Mouse (Mus musculus) kidney, postnatal 0 days (tissue): ENCODE results near the gene Fam221b. TPM values are rescaled to one million over a fixed set of nuclear protein-coding genes. Genes with fewer than 3 reads are reported as not detected.

Source experiments
- ATAC-seq: fragments of 200-750 bp; cut with Nextera tagmentation; replicated peaks from 2 replicates; pipeline ENCODE4 v1.8.0; 2017; ENCODE audit warnings: low read depth, moderate number of reproducible peaks, moderate TSS enrichment, moderate library complexity; ENCODE audit not compliant: low FRiP score
- DNase-seq: peaks from one replicate; pipeline ENCODE4 v3.0.0-alpha.2; 2016; ENCODE audit warnings: low spot score
- H3K27ac ChIP-seq: fragments of 300-500 bp; sonication (generic); 2 replicates; pipeline ENCODE4 v1.5.1; 2014; ENCODE audit warnings: mild to moderate bottlenecking
- H3K27me3 ChIP-seq: fragments of 300-500 bp; sonication (generic); 2 replicates; pipeline ENCODE4 v1.6.1; 2014; ENCODE audit warnings: low read length, mixed read lengths; ENCODE audit not compliant: insufficient read depth
- H3K36me3 ChIP-seq: fragments of 300-500 bp; sonication (generic); 2 replicates; pipeline ENCODE4 v1.6.1; 2014; ENCODE audit warnings: low read length, mixed read lengths; ENCODE audit not compliant: insufficient read depth
- H3K4me1 ChIP-seq: fragments of 300-500 bp; sonication (generic); replicated peaks from 2 replicates; pipeline ENCODE4 v1.6.1; 2014; ENCODE audit warnings: antibody characterized with exemption, low read length, mixed read lengths; ENCODE audit not compliant: insufficient read depth
- H3K4me2 ChIP-seq: fragments of 300-500 bp; sonication (generic); 2 replicates; pipeline ENCODE4 v1.6.1; 2014; ENCODE audit warnings: mild to moderate bottlenecking, low read length, moderate library complexity, mixed read lengths
- H3K4me3 ChIP-seq: fragments of 300-500 bp; sonication (generic); replicated peaks from 2 replicates; pipeline ENCODE4 v1.5.1; 2014; ENCODE audit warnings: low read depth, low read length
- H3K9ac ChIP-seq: fragments of 300-500 bp; sonication (generic); 2 replicates; pipeline ENCODE4 v1.6.1; 2014; ENCODE audit warnings: low read depth, low read length
- H3K9me3 ChIP-seq: fragments of 300-500 bp; sonication (generic); replicated peaks from 2 replicates; pipeline ENCODE4 v1.6.1; 2016; ENCODE audit warnings: low read length, inconsistent platforms, mixed read lengths
- CTCF ChIP-seq: IDR thresholded peaks from 2 replicates; pipeline ENCODE4 v1.5.1; 2016; ENCODE audit warnings: antibody characterized with exemption, low read depth, mild to moderate bottlenecking, moderate library complexity
- WGBS: fragments of 180-500 bp; shearing (Covaris S2); extraction: QIAGEN DNeasy Blood & Tissue Kit; methylation state at CpG from one replicate; pipeline ENCODE4 v1.1.7; 2014; 5-methylcytosine and 5-hydroxymethylcytosine counted together
- microRNA-seq: library from miRNA; unstranded; fragments of <30 nt; microRNA quantifications from one replicate; pipeline ENCODE4, GENCODE M21; 2016
- polyA plus RNA-seq: library from polyadenylated mRNA; unstranded; fragments of >200 nt; fragmentation: Nextera tagmentation; extraction: Ambion mirVana; gene quantifications from 2 replicates; pipeline ENCODE4 v1.2.1, GENCODE M21; 2015

Fam221b gene
- polyA plus RNA-seq, 1 experiment from 2014 or later: 2.9 TPM

GRCm38 (mm10) chr4:43613060-43613730 is 55.8 kb downstream of the Fam221b start:
- H3K9ac ChIP-seq: no peak overlapping the region
- no peaks in the 10 kb centered on the region for H3K4me1 ChIP-seq
- H3K27me3 ChIP-seq: no peaks in the 10 kb centered on the region
- no peak overlapping the region for H3K4me3 ChIP-seq
- no peak overlapping the region for H3K4me2 ChIP-seq
- ATAC-seq (no peak), DNase-seq (peak; percentile 52)
- H3K9me3 ChIP-seq: no peaks in the 10 kb centered on the region
- TF ChIP-seq CTCF: no peak
- H3K27ac ChIP-seq: no peak overlapping the region
- H3K36me3 ChIP-seq: no peaks in the 10 kb centered on the region
- 57% methylated on average over 3 of the region's 3 CpGs for WGBS

GRCm38 (mm10) chr4:43612534-43612933 is 56.4 kb downstream of the Fam221b start:
- Histone ChIP-seq H3K9ac (no peak overlapping the region), H3K27ac (no peak overlapping the region), H3K4me2 (no peak overlapping the region), H3K36me3 (no peaks in the 10 kb centered on the region), H3K9me3 (no peaks in the 10 kb centered on the region), H3K4me3 (no peak overlapping the region), H3K4me1 (no peaks in the 10 kb centered on the region), H3K27me3 (no peaks in the 10 kb centered on the region)
- 65% methylated on average over 10 of the region's 10 CpGs for WGBS
- no peak for TF ChIP-seq CTCF
- DNase-seq: no peak
- ATAC-seq: no peak

Small RNA genes lying within 50 kb of the gene (microRNA-seq; reads per million reads assigned to microRNA genes)
- not detected for gene Gm25262

Other genes starting within 250 kb of the Fam221b start
- gene Fam166b, start 240.0 kb downstream of the Fam221b start, polyA plus RNA-seq: 0.33 and 0.59 TPM in 2 replicates
- gene Tesk1, start 227.2 kb downstream of the Fam221b start, polyA plus RNA-seq: 7.8 and 9.1 TPM in 2 replicates
- gene Cd72, start 214.5 kb downstream of the Fam221b start, polyA plus RNA-seq: 2.9 and 5.0 TPM in 2 replicates
- not detected in 2 replicates for gene Sit1, start 185.4 kb downstream of the Fam221b start, polyA plus RNA-seq
- 104 and 107 TPM in 2 replicates for gene Ccdc107, start 176.2 kb downstream of the Fam221b start, polyA plus RNA-seq
- 15.2 and 15.4 TPM in 2 replicates for gene Arhgef39, start 169.4 kb downstream of the Fam221b start, polyA plus RNA-seq
- gene Car9, start 162.2 kb downstream of the Fam221b start, polyA plus RNA-seq: 0.48 and 1.3 TPM in 2 replicates
- 164 and 176 TPM in 2 replicates for gene Tpm2, start 145.4 kb downstream of the Fam221b start, polyA plus RNA-seq
- 74.1 and 76.5 TPM in 2 replicates for gene Creb3, start 106.8 kb downstream of the Fam221b start, polyA plus RNA-seq
- gene Tln1, start 106.5 kb downstream of the Fam221b start, polyA plus RNA-seq: 64.9 and 65.8 TPM in 2 replicates
- 15.9 and 17.8 TPM in 2 replicates for gene Rgp1, start 90.4 kb downstream of the Fam221b start, polyA plus RNA-seq
- 14.2 and 15.9 TPM in 2 replicates for gene Gba2, start 90.3 kb downstream of the Fam221b start, polyA plus RNA-seq
- gene Msmp, start 84.7 kb downstream of the Fam221b start, polyA plus RNA-seq: 2.0 and 2.5 TPM in 2 replicates
- gene Npr2, start 37.2 kb downstream of the Fam221b start, polyA plus RNA-seq: 7.2 and 8.6 TPM in 2 replicates
- 0.79 and 0.96 TPM in 2 replicates for gene Spag8, start 15.6 kb downstream of the Fam221b start, polyA plus RNA-seq
- 236 and 263 TPM in 2 replicates for gene Hint2, start 12.7 kb downstream of the Fam221b start, polyA plus RNA-seq
- 2.0 and 2.2 TPM in 2 replicates for gene Tmem8b, start 174 bp downstream of the Fam221b start, polyA plus RNA-seq
- not detected in 2 replicates for gene Olfr70, start 31.7 kb upstream of the Fam221b start, polyA plus RNA-seq
- not detected in 2 replicates for gene Olfr71, start 41.1 kb upstream of the Fam221b start, polyA plus RNA-seq
- 2.7 and 3.2 TPM in 2 replicates for gene Hrct1, start 58.0 kb upstream of the Fam221b start, polyA plus RNA-seq
- gene Spaar, start 60.9 kb upstream of the Fam221b start, polyA plus RNA-seq: 0.40 and 0.43 TPM in 2 replicates
- gene Olfr159, start 101.9 kb upstream of the Fam221b start, polyA plus RNA-seq: not detected in 2 replicates
- gene Olfr156, start 154.8 kb upstream of the Fam221b start, polyA plus RNA-seq: not detected in 2 replicates
- 0.01 TPM in 1 of 2 replicates, not detected in the other for gene Olfr157, start 171.1 kb upstream of the Fam221b start, polyA plus RNA-seq
- gene Olfr155, start 182.4 kb upstream of the Fam221b start, polyA plus RNA-seq: not detected in 2 replicates
- 20.2 and 20.5 TPM in 2 replicates for gene Reck, start 206.4 kb upstream of the Fam221b start, polyA plus RNA-seq